Mouse (Mus musculus) mesoderm, embryonic 11.5 days (tissue): ENCODE data around the gene Nlrp14.
"Not testable (repeated sequence)": the region's sequence is repeated elsewhere in the genome, so short reads cannot be mapped to it uniquely, and the experiment has no call there.

Experiments used
- DNase-seq: peaks from one replicate; pipeline ENCODE4 v3.0.0-alpha.2; 2012; ENCODE audit warnings: low read depth, low spot score

The Nlrp14 gene

GRCm38 (mm10) chr7:107166690-107167089 is at the start of gene Nlrp14:
Gene Nlrp14, plus strand, starts transcription at chr7:107166990.
- no peak for DNase-seq

GRCm38 (mm10) chr7:107130983-107131382 is 35.8 kb upstream of the Nlrp14 start, which contains the start of gene Olfr715:
Gene Olfr715, minus strand, starts transcription at chr7:107131083.
- DNase-seq, result not testable (repeated sequence)

- DNase-seq, result not testable (repeated sequence)
These were observed 28.8 kb upstream of the Nlrp14 start, which contains the start of gene Olfr716 for GRCm38 (mm10) chr7:107138027-107138426. Gene Olfr716, plus strand, starts transcription at chr7:107138327.

GRCm38 (mm10) chr7:107180406-107180805 is 13.6 kb downstream of the Nlrp14 start:
- DNase-seq, result no peak

GRCm38 (mm10) chr7:107201817-107202216 is 35.0 kb downstream of the Nlrp14 start:
- DNase-seq, result peak; percentile 30

- no peak for DNase-seq
These were observed 41.1 kb downstream of the Nlrp14 start for GRCm38 (mm10) chr7:107207843-107208242.

- peak; percentile 15 for DNase-seq
These were observed 42.5 kb downstream of the Nlrp14 start, which contains the start of gene Rbmxl2 for GRCm38 (mm10) chr7:107209204-107209860. Gene Rbmxl2, plus strand, starts transcription at chr7:107209445.

GRCm38 (mm10) chr7:107210126-107210576 is 43.4 kb downstream of the Nlrp14 start:
- no peak for DNase-seq

- peak; percentile 31 for DNase-seq
These were observed 48.9 kb downstream of the Nlrp14 start for GRCm38 (mm10) chr7:107215723-107216122.

GRCm38 (mm10) chr7:107216845-107217244 is 50.1 kb downstream of the Nlrp14 start:
- no peak for DNase-seq

- DNase-seq, result peak; percentile 3
These were observed 70.1 kb downstream of the Nlrp14 start for GRCm38 (mm10) chr7:107236854-107237253.

- DNase-seq, result no peak
These were observed 70.7 kb downstream of the Nlrp14 start for GRCm38 (mm10) chr7:107237498-107237897.

- no peak for DNase-seq
These were observed 74.6 kb downstream of the Nlrp14 start for GRCm38 (mm10) chr7:107241371-107241883.
